Mouse (Mus musculus): ENCODE measurements at regions not wholly inside any gene's neighbourhood (a gene's known extent, or its start where the extent isn't known, plus 50 kb on each side); places are given as distances from the start of the nearest gene placed in this dataset.

GRCm38 (mm10) chr17:45306506-45306905 lies 127.0 kb downstream of the Cdc5l start:
- TF ChIP-seq CTCF (IDR thresholded peaks at IDR 0.05; ENCODE audit: borderline replicate concordance, extremely low read depth, insufficient read depth, insufficient read length) (no peak), POLR2A (IDR thresholded peaks at IDR 0.05; ENCODE audit: borderline replicate concordance, extremely low read depth, insufficient read depth, insufficient read length, poor library complexity, severe bottlenecking) (no peak)
